In genomic region chr10:95619601-95620000, GRCm38 (mm10) we compare ENCODE assay signal across 16 mouse cellular contexts. TPM values are rescaled to one million over a fixed set of nuclear protein-coding genes. Genes with fewer than 3 reads are reported as not detected.
DNase-seq lines count a peak whose midpoint lies in the region; ATAC-seq lines count a peak whose summit lies in the region.
"Had no signal": no experiment of that assay in that cellular context is flagged by ENCODE, and none has a peak within 500 bp of the region (broad histone marks: within the 10 kb centered on the region; RNA-seq: fewer than 3 reads in every experiment).

No protein-coding gene starts in this region.

- peak; percentile 36 to 38 for DNase-seq in cerebellum, postnatal 10 days
- no peak for DNase-seq in cerebellum, adult 9-10 months
- DNase-seq in ovary, postnatal 10 days (ENCODE audit: low spot score) = no peak
- DNase-seq in kidney, adult 11 months = no peak
- DNase-seq: adrenal gland, postnatal 14 days; gastrocnemius, postnatal 10 days; layer of hippocampus, adult 9-11 months; liver, embryonic 13.5 days; right cerebral cortex, adult 18-20 months; thymus, adult 18-20 months had no signal

- H3K36me3 ChIP-seq in forebrain, embryonic 12.5 days (replicated peaks) = no peaks in the 10 kb centered on the region
- no peaks in the 10 kb centered on the region for H3K36me3 ChIP-seq in hindbrain, embryonic 15.5 days
- H3K36me3 ChIP-seq in neural tube, embryonic 12.5 days = no peaks in the 10 kb centered on the region
- H3K36me3 ChIP-seq: liver, embryonic 13.5 days had no signal

- H3K4me3 ChIP-seq in forebrain, embryonic 12.5 days (replicated peaks) = no peak overlapping the region
- no peak overlapping the region for H3K4me3 ChIP-seq in hindbrain, embryonic 15.5 days
- no peak overlapping the region for H3K4me3 ChIP-seq in neural tube, embryonic 12.5 days
- H3K4me3 ChIP-seq: liver, embryonic 13.5 days had no signal

- ATAC-seq in forebrain, embryonic 12.5 days (ENCODE audit: low FRiP score) = peak; percentile 89
- peak; percentile 71 for ATAC-seq in hindbrain, embryonic 15.5 days (ENCODE audit: low FRiP score, low read depth)
- peak; percentile 82 for ATAC-seq in neural tube, embryonic 12.5 days (ENCODE audit: low FRiP score, low read depth)
- ATAC-seq in CD4-positive, CD25-positive, alpha-beta regulatory T cell, adult 4 months = no peak

- peak overlapping the region; percentile 76 for H3K27ac ChIP-seq in forebrain, embryonic 12.5 days
- peak overlapping the region; percentile 45; the same call in 1 of the 2 replicates for H3K27ac ChIP-seq in hindbrain, embryonic 15.5 days (replicated peaks)
- no peak overlapping the region for H3K27ac ChIP-seq in neural tube, embryonic 12.5 days
- H3K27ac ChIP-seq: liver, embryonic 13.5 days had no signal

- peaks cover 36% of the 10 kb centered on the region for H3K4me1 ChIP-seq in forebrain, embryonic 12.5 days
- H3K4me1 ChIP-seq in hindbrain, embryonic 15.5 days (replicated peaks) = peaks cover 16% of the 10 kb centered on the region
- peaks cover 9% of the 10 kb centered on the region for H3K4me1 ChIP-seq in neural tube, embryonic 12.5 days

- H3K27me3 ChIP-seq in forebrain, embryonic 12.5 days = no peaks in the 10 kb centered on the region
- H3K27me3 ChIP-seq in hindbrain, embryonic 15.5 days = no peaks in the 10 kb centered on the region
- H3K27me3 ChIP-seq in neural tube, embryonic 12.5 days (replicated peaks) = no peaks in the 10 kb centered on the region

- H3K9ac ChIP-seq in forebrain, embryonic 12.5 days = no peak overlapping the region
- no peak overlapping the region for H3K9ac ChIP-seq in hindbrain, embryonic 15.5 days
- H3K9ac ChIP-seq in neural tube, embryonic 12.5 days = no peak overlapping the region
- H3K9ac ChIP-seq: liver, embryonic 13.5 days had no signal

- no peaks in the 10 kb centered on the region for H3K9me3 ChIP-seq in forebrain, embryonic 12.5 days
- H3K9me3 ChIP-seq in hindbrain, embryonic 15.5 days = no peaks in the 10 kb centered on the region
- no peaks in the 10 kb centered on the region for H3K9me3 ChIP-seq in neural tube, embryonic 12.5 days
- H3K9me3 ChIP-seq: liver, embryonic 13.5 days had no signal

- 12% methylated on average over 10 of the region's 10 CpGs for WGBS in forebrain, embryonic 12.5 days
- 11% methylated on average over 10 of the region's 10 CpGs for WGBS in hindbrain, embryonic 15.5 days
- WGBS in neural tube, embryonic 12.5 days = 13% methylated on average over 10 of the region's 10 CpGs

- peak overlapping the region; percentile 31 for H3K4me2 ChIP-seq in forebrain, embryonic 12.5 days
- H3K4me2 ChIP-seq in hindbrain, embryonic 15.5 days = peak overlapping the region; percentile 42
- H3K4me2 ChIP-seq in neural tube, embryonic 12.5 days (replicated peaks) = peak overlapping the region; percentile 36
- H3K4me2 ChIP-seq: heart, embryonic 11.5 days; liver, embryonic 13.5 days had no signal

RNA-seq across cellular contexts. Expression of gene Anapc15-ps, which starts 53.6 kb away (rescaled TPM):
- polyA plus RNA-seq in forebrain, embryonic 12.5 days (2016; fragmentation: Nextera tagmentation; extraction: Ambion mirVana) = not detected in 2 replicates
- polyA plus RNA-seq in hindbrain, embryonic 15.5 days (2015; fragmentation: Nextera tagmentation; extraction: Ambion mirVana) = not detected in 2 replicates
- not detected in 2 replicates for polyA plus RNA-seq in neural tube, embryonic 12.5 days (2016; fragmentation: Nextera tagmentation; extraction: Ambion mirVana)
- polyA plus RNA-seq in CD4-positive, CD25-positive, alpha-beta regulatory T cell, adult 4 months (2017; shearing (Covaris generic)) = not detected
- polyA plus RNA-seq: heart, embryonic 11.5 days; intestine, embryonic 14.5 days; liver, embryonic 13.5 days had no signal

RNA-seq across cellular contexts. Expression of gene Nudt4, which starts 55.7 kb away (rescaled TPM):
- 107 and 108 TPM in 2 replicates for polyA plus RNA-seq in forebrain, embryonic 12.5 days (2016; fragmentation: Nextera tagmentation; extraction: Ambion mirVana)
- polyA plus RNA-seq in hindbrain, embryonic 15.5 days (2015; fragmentation: Nextera tagmentation; extraction: Ambion mirVana) = 68.5 and 69.0 TPM in 2 replicates
- 120 and 130 TPM in 2 replicates for polyA plus RNA-seq in neural tube, embryonic 12.5 days (2016; fragmentation: Nextera tagmentation; extraction: Ambion mirVana)
- 1 to 10 TPM; 7.0 to 9.1 TPM for polyA plus RNA-seq in CD4-positive, CD25-positive, alpha-beta regulatory T cell, adult 4 months (2017; shearing (Covaris generic))

Comparison
In these comparisons a context has a peak if more than half of its experiments do, and no peak if none do; other contexts are left out.
1. DNase-seq: peak in cerebellum, postnatal 10 days (2 of 2); none in cerebellum, adult 9-10 months (single experiment), ovary, postnatal 10 days (single experiment) and kidney, adult 11 months (single experiment).
2. Peak in every context shown above with its lines, with median percentiles within 50 percentile points of each other: H3K4me2 ChIP-seq.